Mouse (Mus musculus) urinary bladder, adult 2 months (tissue): Measurements from ENCODE around the gene Cnksr3. TPM values are rescaled to one million over a fixed set of nuclear protein-coding genes. Genes with fewer than 3 reads are reported as not detected.

Source experiments
- DNase-seq: peaks from one replicate; pipeline ENCODE4 v3.0.0; 2022; ENCODE audit warnings: low spot score
- polyA plus RNA-seq: library from polyadenylated mRNA; depleted of rRNA; stranded (reverse); fragments of >200 nt; gene quantifications from 2 replicates; pipeline ENCODE4 v1.2.3, GENCODE M21; 2012

Gene Cnksr3
- polyA plus RNA-seq, 1 experiment = 26.8 TPM

GRCm38 (mm10) chr10:7196668-7197400 is 15.2 kb downstream of the Cnksr3 start:
- no peak for DNase-seq

DNA sequence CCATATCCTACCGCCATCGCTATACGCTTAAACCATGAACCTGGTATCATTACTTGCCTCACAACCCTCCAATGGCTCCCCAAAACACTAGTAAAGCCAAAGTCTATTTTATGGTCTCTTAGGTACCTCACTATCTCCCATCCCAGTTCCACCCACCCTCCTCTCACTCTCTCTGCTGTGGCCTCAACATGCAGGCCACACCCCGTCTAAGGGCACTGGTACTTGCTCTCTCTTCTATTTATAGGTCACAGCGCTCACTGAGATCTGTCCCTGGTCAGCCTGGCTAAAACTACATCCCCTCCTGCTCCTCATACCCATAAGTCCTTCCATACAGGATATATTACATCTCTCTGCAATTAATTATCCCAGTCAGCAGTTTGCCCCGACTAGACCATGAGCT is 16.1 kb downstream of the Cnksr3 start:
- no peak for DNase-seq

DNA sequence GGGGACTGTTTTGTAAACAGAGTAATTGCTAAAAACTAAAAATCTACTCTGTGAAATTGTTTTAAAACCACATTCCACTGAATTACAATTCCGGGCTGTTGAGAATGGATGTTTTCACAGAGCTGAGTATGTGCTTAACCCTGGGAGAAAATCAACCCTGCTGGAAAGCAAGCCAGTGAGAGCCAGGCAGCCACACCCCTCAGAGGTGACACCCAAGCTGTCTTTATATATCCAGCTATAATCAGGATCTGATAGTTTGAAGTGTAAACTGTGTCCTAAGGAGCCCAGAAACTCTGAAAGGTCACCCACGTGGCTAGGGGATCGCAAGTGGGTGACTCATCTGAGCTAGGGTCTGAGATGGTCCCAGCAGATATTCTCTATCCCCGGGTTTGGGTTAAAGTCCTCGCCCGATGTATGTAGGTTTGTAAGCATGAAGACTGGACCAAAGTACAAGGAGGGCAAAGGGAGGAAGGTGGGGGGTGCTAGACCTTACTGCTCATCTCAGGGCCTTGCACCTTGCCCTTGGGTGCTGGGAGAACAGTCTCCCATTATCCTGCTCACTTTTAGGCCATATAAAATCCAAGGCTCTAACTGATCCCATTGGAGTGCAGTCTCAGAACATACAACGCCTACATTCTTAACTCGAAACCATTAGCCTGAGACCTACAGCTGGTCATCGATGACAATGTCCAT is 20.2 kb downstream of the Cnksr3 start:
- DNase-seq = no peak

DNA sequence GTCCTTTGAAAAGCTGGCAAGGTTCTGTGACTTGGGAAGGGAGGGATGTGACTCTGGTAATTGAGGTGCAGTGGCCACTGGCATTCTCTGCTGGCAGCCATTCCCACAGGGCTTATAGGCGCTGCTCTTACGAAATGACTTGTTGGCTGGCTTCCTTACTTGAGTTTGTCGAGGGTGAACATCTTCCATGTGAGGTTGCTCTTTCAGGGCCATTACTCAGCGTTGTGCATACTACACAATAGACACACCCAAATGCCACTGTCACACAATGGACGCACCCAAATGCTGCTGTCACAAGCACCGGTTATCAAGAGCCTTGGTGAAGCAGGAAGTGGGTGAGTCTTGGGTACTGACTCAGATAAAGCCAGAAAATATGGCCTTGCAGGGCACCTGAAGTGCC is 22.8 kb downstream of the Cnksr3 start:
- DNase-seq = no peak

- DNase-seq = no peak
Measured at GRCm38 (mm10) chr10:7187881-7188280, 24.2 kb downstream of the Cnksr3 start.

DNA sequence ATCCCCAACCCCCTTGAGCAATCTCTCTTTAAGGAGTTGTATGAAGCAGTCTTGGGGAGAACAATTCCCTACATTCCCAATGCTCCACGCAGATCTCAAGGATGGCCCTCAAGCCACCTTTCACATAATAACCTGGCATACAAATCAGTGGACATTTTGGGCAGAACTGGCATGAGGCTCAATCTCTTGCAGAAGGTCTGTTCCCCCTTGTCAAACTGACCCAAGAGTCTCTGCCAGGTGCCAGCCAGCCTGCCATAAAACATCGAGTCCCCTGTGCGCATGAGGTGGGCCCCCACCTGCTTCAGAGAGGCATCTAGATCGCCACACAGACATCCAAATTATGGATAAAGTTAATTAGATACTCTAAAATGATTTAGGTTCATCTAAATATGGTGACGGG is 25.0 kb downstream of the Cnksr3 start:
- DNase-seq = no peak

DNA sequence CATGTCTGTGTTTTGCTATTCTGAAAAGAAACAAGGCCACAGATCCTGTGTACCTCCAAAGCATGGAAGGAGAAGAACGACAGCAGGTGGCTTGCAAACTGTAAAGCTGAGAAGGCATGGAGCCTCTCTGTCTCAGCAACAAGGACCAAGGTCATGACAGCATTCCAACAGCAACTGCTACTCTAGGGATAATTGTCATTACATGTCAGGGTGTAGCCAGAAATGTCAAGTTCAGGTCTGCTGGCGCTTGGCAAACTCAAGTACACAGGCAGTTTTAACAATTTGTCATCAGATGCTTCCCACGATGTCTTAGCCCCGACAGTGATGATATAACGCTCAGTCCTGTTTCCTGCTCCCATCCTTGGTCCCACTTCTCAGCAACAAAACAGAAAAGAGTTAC is 26.0 kb downstream of the Cnksr3 start:
- no peak for DNase-seq

- DNase-seq = no peak
Measured at GRCm38 (mm10) chr10:7183171-7183631, 28.8 kb downstream of the Cnksr3 start.

DNA sequence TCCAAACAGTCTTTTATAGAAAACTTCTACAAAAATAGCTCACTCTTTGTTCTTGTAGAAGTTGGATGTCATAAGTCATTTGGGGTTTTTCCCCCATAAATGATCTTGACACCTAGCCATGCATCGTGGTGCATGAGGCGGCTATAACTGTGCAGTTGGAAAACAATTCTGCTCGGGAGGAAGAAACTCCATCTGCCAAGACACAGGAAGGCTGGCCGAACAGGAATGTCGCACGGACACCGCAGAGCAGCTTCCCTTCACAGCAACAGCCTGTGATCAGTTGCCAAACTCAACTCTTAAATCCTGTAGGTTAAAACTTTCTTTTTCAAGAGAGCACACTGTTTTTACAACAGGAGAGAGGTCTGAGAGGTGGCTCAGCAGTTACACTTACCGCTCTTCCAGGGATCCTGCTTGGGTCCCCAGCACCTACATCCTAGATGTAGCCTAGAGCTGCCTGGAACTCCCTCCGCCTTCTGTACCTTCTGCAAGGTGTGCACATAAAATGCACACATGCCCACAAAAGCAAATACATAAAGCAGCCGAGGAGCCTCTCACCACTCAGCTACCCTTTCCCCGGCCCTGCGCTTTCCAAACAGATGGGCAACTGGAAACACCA is 29.4 kb downstream of the Cnksr3 start:
- DNase-seq = no peak

DNA sequence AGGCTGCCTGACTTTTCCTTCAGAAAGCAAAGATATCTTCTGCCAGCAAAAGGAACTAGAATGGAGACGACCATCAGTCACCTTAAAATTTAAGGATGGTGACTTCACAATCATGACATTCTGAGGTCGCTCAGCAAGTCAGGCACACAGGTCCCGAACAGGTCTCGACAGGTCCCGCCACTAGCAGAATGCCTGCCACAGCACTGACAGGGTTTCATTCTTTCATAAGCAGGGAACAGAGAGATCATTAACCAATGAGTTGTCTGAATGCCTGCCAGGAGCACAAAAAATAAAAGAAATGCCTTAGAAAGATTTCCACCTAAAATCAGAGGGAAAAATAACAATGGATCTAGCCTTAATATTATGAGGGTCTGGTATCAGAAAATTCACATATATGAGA is 31.7 kb downstream of the Cnksr3 start:
- no peak for DNase-seq

DNA sequence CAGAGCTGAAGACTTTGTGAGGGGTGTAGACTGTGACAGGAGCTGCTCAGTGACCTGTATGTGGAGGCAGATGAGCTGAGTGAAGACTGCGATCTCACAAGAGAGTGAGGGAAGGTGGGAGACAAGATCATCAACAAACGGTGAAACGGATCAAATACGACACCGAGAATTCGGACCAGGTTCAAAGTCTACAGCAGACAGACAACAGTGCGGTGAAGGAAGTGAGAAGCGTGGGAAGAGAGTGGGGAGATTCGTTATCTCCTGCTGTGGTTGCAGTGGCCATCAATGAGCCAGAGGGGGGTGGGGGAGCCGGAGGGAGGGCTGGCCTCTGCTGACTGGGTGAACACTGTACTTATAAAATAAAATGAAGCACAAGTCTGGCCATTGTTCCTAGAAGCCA is 33.5 kb downstream of the Cnksr3 start:
- DNase-seq = no peak

- DNase-seq = no peak
Measured at GRCm38 (mm10) chr10:7176205-7176910, 35.7 kb downstream of the Cnksr3 start.

DNA sequence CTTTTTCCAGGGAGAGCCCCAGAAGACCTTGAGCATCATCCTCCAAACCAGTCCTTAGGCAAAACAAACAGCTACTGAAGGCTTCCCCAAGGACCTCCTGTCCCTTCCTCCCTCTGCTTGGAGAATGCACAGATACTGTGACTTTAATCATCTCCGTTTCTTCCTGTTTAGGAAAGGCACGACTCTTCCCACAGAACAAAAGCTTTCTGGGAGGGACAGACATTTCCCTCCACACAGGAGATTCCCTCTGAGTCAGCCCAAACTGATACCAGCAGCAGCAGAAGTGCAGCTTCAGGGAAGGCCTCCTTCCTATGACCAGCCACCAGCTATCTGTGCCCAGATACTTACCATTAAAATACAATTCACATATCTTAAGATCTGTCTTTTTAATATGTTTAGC is 37.6 kb downstream of the Cnksr3 start:
- no peak for DNase-seq

DNA sequence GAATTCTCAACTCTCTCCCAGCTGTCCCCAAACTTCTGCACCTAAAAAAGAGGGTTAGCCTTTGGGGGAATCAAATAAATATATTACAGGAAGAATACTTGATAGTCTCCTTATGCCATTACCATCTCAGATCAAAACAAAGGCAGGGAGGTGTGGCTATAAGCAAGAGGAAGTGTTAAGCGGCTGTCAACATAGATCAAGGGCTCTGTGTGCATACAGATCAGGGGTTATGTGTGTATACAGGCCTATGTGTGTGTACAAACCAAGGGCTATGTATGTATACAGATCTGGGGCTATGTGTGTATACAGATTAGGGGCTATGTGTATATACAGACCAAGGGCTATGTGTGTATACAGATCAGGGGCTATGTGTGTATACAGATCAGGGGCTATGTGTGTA is 38.9 kb downstream of the Cnksr3 start:
- DNase-seq = no peak

GRCm38 (mm10) chr10:7170434-7170833 is 41.6 kb downstream of the Cnksr3 start:
- no peak for DNase-seq

DNA sequence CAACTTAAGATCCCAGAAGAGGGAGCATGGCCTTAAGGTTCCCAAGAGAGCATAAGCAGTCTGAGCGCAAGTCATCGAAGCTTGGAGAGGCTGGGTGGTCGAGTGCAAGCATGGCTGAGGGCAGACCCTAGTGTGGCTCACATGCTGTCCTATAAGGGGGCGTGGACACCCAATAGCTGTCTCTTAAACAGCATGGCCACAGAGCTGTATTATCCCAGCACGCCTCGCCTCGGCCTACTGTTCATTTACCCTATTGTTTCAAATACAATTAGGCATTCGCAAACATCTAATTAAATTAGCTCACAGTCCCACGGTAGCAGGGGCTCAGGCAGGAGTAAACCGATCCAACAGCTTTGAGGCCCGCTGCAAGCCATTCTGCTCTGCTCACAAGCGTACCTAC is 49.0 kb downstream of the Cnksr3 start:
- DNase-seq = no peak

- DNase-seq = no peak
Measured at GRCm38 (mm10) chr10:7159061-7159511, 53.0 kb downstream of the Cnksr3 start.

GRCm38 (mm10) chr10:7158285-7159060 is 53.6 kb downstream of the Cnksr3 start:
- DNase-seq = no peak

DNA sequence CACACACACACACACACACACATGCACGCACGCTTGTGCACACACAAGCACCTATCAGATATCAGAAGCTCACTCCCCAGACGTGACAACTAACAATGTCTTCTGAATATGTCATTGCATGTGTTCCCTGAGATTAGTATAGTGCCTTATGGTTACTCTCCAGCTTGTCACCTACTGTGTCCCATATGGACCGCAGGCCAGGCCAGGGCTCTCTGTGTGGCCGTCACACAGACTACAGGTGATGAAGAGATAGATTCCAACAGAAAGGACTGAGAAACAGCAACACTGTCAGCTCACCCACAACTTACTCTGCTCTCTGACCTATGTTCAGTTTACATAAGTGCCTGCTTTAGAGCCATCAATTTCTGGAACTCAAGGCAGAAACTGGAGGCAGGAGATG is 57.2 kb downstream of the Cnksr3 start:
- DNase-seq = no peak

DNA sequence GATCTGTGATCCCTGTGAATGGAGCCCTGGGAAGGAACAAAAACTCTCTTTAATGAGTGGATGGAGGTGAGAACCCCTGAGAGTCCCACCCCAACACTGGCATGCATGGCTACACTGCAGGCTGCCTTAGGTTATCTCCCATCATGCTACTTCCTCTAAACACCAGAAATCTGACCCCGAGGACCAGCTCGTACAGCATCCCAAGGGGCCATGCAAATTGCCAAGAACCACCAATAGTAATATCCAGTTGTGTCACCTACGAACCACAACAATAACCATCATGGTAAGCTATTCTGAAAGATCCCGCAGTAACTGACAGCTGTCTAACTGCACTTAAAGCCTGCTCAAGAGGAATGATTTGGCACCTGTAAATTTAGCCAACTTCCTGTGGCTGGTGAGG is 59.1 kb downstream of the Cnksr3 start:
- DNase-seq = no peak
